Mouse (Mus musculus) myocyte (in vitro differentiated cells): ENCODE data around the gene Defb25.

ENCODE experiments used
- CEBPB ChIP-seq: IDR thresholded peaks from 2 replicates; pipeline ENCODE4 v1.6.1; 2011; ENCODE audit warnings: mild to moderate bottlenecking, moderate library complexity; ENCODE audit not compliant: poor library complexity, insufficient read depth, severe bottlenecking
- E2F4 ChIP-seq: IDR thresholded peaks from one replicate; pipeline ENCODE4 v1.6.1; 2011; ENCODE audit warnings: mild to moderate bottlenecking, control low read depth, moderate library complexity; ENCODE audit not compliant: insufficient read depth
- MAX ChIP-seq: IDR thresholded peaks from one replicate; pipeline ENCODE4 v1.6.1; 2011; ENCODE audit warnings: low read depth, mild to moderate bottlenecking, control low read depth
- MYOD1 ChIP-seq, 3 experiments: IDR thresholded peaks; one replicate each; pipeline ENCODE4 v1.6.1; 2011; ENCODE audit warnings: control low read depth in 2 of 3, low read depth in 2 of 3, mild to moderate bottlenecking in 2 of 3, moderate library complexity in 1 of 3; ENCODE audit not compliant: insufficient read length in 2 of 3, control insufficient read depth in 1 of 3
- MYOG ChIP-seq, 3 experiments: IDR thresholded peaks; one replicate each; pipeline ENCODE4 v1.6.1; 2011; ENCODE audit warnings: control low read depth in 2 of 3, low read depth in 2 of 3, mild to moderate bottlenecking in 2 of 3; ENCODE audit not compliant: insufficient read length in 2 of 3, control insufficient read depth in 1 of 3, insufficient read depth in 1 of 3
- POLR2A ChIP-seq: IDR thresholded peaks from one replicate; pipeline ENCODE4 v1.6.1; 2011; ENCODE audit warnings: low read depth, mild to moderate bottlenecking, control low read depth, moderate library complexity; ENCODE audit not compliant: insufficient read length
- POLR2AphosphoS2 ChIP-seq: IDR thresholded peaks from one replicate; pipeline ENCODE4 v1.6.1; 2011; ENCODE audit warnings: low read depth, control low read depth; ENCODE audit not compliant: insufficient read length
- REST ChIP-seq: IDR thresholded peaks from one replicate; pipeline ENCODE4 v1.6.1; 2011; ENCODE audit warnings: mild to moderate bottlenecking, control low read depth, moderate library complexity; ENCODE audit not compliant: insufficient read depth, insufficient read length
- SRF ChIP-seq: IDR thresholded peaks from one replicate; pipeline ENCODE4 v1.6.1; 2011; ENCODE audit warnings: low read depth; ENCODE audit not compliant: control insufficient read depth, insufficient read length
- TCF12 ChIP-seq: IDR thresholded peaks from one replicate; pipeline ENCODE4 v1.6.1; 2011; ENCODE audit warnings: mild to moderate bottlenecking, control low read depth; ENCODE audit not compliant: poor library complexity, insufficient read depth, severe bottlenecking
- TCF3 ChIP-seq: IDR thresholded peaks from one replicate; pipeline ENCODE4 v1.6.1; 2011; ENCODE audit warnings: low read depth, control low read depth; ENCODE audit not compliant: insufficient read length
- USF1 ChIP-seq: IDR thresholded peaks from one replicate; pipeline ENCODE4 v1.6.1; 2011; ENCODE audit warnings: low read depth, mild to moderate bottlenecking, control low read depth, moderate library complexity

GRCm38 (mm10) chr2:152580107-152580506 is 42.7 kb downstream of the Defb25 start, which contains the start of gene Defb19:
- no peak for TF ChIP-seq POLR2A
- no peak for TF ChIP-seq MYOD1 (IDR thresholded peaks at IDR 0.05; ENCODE audit: control insufficient read depth in 1 of 3, insufficient read length in 2 of 3, low read depth in 2 of 3)
- no peak for TF ChIP-seq MAX
- no peak for TF ChIP-seq REST
- TF ChIP-seq USF1: no peak
- TF ChIP-seq MYOG (IDR thresholded peaks at IDR 0.05; ENCODE audit: control insufficient read depth in 1 of 3, insufficient read depth in 1 of 3, insufficient read length in 2 of 3, low read depth in 2 of 3): no peak
- no peak for TF ChIP-seq TCF12
- TF ChIP-seq CEBPB: no peak
- TF ChIP-seq TCF3: no peak
- TF ChIP-seq E2F4: no peak
- no peak for TF ChIP-seq POLR2AphosphoS2
- no peak for TF ChIP-seq SRF
